Mouse (Mus musculus): ENCODE data around the gene Gm49394.

The Gm49394 gene

GRCm38 (mm10) chr7:142669751-142670625 lies at the start of gene Gm49394:
Gene Gm49394, minus strand, starts transcription at chr7:142669942.
- CTCF ChIA-PET, result interaction anchor here in 2 of 4 experiments (0.6 to 4.7 kb wide), 2 partner anchors 59 to 403 kb away, joined by 3 to 46 read pairs; no protein-coding TSS in a partner anchor
- POLR2A ChIA-PET, result interaction anchor here in 1 of 4 experiments (1.3 kb wide), 1 partner anchor 59 kb away, joined by 6 read pairs; no protein-coding TSS in a partner anchor

- CTCF ChIA-PET, result interaction anchor here (0.5 to 1.4 kb wide), 22 partner anchors 11 to 380 kb away, joined by 3 to 18 read pairs (median 3); no protein-coding TSS in a partner anchor
- POLR2A ChIA-PET, result interaction anchor here in 3 of 4 experiments (0.5 to 0.6 kb wide), 3 partner anchors 58 to 1115 kb away, joined by 3 read pairs; no protein-coding TSS in a partner anchor
Measured at GRCm38 (mm10) chr7:142714783-142715498, 45.2 kb upstream of the Gm49394 start.

- ChIA-PET POLR2A (no interaction called here), CTCF (no interaction called here)
Measured at GRCm38 (mm10) chr7:142706873-142707272, 37.1 kb upstream of the Gm49394 start.

GRCm38 (mm10) chr7:142699334-142699860 lies 29.7 kb upstream of the Gm49394 start:
- CTCF ChIA-PET, result interaction anchor here in 1 of 4 experiments (2.2 kb wide), 1 partner anchor 15 kb away, joined by 5 read pairs; no protein-coding TSS in a partner anchor
- POLR2A ChIA-PET, result no interaction called here

GRCm38 (mm10) chr7:142678611-142679010 lies 8.9 kb upstream of the Gm49394 start:
- CTCF ChIA-PET, result interaction anchor here in 3 of 4 experiments (1.2 to 3.2 kb wide), 4 partner anchors 68 to 197 kb away, joined by 3 to 11 read pairs (median 7); no protein-coding TSS in a partner anchor
- POLR2A ChIA-PET, result interaction anchor here in 1 of 4 experiments (0.6 kb wide), 1 partner anchor 75 kb away, joined by 3 read pairs; no protein-coding TSS in a partner anchor

GRCm38 (mm10) chr7:142675644-142676043 lies 5.9 kb upstream of the Gm49394 start:
- ChIA-PET POLR2A (no interaction called here), CTCF (interaction anchor here (0.6 to 3.3 kb wide), 18 partner anchors 65 to 391 kb away, joined by 3 to 13 read pairs (median 5); no protein-coding TSS in a partner anchor)

- CTCF ChIA-PET, result interaction anchor here (0.6 to 3.3 kb wide), 13 partner anchors 64 to 391 kb away, joined by 3 to 13 read pairs (median 5); no protein-coding TSS in a partner anchor
- POLR2A ChIA-PET, result interaction anchor here in 1 of 4 experiments (1.6 kb wide), 1 partner anchor 64 kb away, joined by 4 read pairs; no protein-coding TSS in a partner anchor
Measured at GRCm38 (mm10) chr7:142675141-142675540, 5.4 kb upstream of the Gm49394 start.

- ChIA-PET CTCF (interaction anchor here (0.6 to 4.7 kb wide), 18 partner anchors 8 to 758 kb away, joined by 3 to 46 read pairs (median 4); no protein-coding TSS in a partner anchor), POLR2A (interaction anchor here in 1 of 4 experiments (1.1 kb wide), 1 partner anchor 302 kb away, joined by 3 read pairs; no protein-coding TSS in a partner anchor)
Measured at GRCm38 (mm10) chr7:142672120-142672519, 2.4 kb upstream of the Gm49394 start.

GRCm38 (mm10) chr7:142671067-142671466 lies 1.3 kb upstream of the Gm49394 start:
- ChIA-PET CTCF (interaction anchor here (0.6 to 4.7 kb wide), 8 partner anchors 60 to 349 kb away, joined by 3 to 46 read pairs (median 6); no protein-coding TSS in a partner anchor), POLR2A (interaction anchor here in 1 of 4 experiments (1.1 to 1.3 kb wide), 2 partner anchors 60 to 301 kb away, joined by 3 to 6 read pairs; no protein-coding TSS in a partner anchor)

GRCm38 (mm10) chr7:142668328-142668727 lies 1.4 kb downstream of the Gm49394 start:
- POLR2A ChIA-PET, result interaction anchor here in 1 of 4 experiments (0.6 kb wide), 2 partner anchors 337 to 900 kb away, joined by 4 to 7 read pairs; no protein-coding TSS in a partner anchor
- CTCF ChIA-PET, result interaction anchor here in 1 of 4 experiments (0.6 kb wide), 1 partner anchor 58 kb away, joined by 4 read pairs; no protein-coding TSS in a partner anchor

- ChIA-PET CTCF (interaction anchor here in 3 of 4 experiments (0.5 to 1.5 kb wide), 4 partner anchors 56 to 409 kb away, joined by 3 to 7 read pairs (median 4); no protein-coding TSS in a partner anchor), POLR2A (interaction anchor here in 1 of 4 experiments (0.6 to 1.0 kb wide), 2 partner anchors 13 to 114 kb away, joined by 3 read pairs; no protein-coding TSS in a partner anchor)
Measured at GRCm38 (mm10) chr7:142667521-142667920, 2.2 kb downstream of the Gm49394 start.

GRCm38 (mm10) chr7:142666659-142667058 lies 3.1 kb downstream of the Gm49394 start, which contains the start of gene Igf2:
Gene Igf2, minus strand, starts transcription at chr7:142666816.
- CTCF ChIA-PET, result interaction anchor here in 2 of 4 experiments (1.3 to 1.5 kb wide), 2 partner anchors 56 to 86 kb away, joined by 4 to 7 read pairs; no protein-coding TSS in a partner anchor
- POLR2A ChIA-PET, result interaction anchor here in 1 of 4 experiments (0.6 kb wide), 1 partner anchor 113 kb away, joined by 3 read pairs; no protein-coding TSS in a partner anchor

- CTCF ChIA-PET, result no interaction called here
- POLR2A ChIA-PET, result no interaction called here
Measured at GRCm38 (mm10) chr7:142666109-142666508, 3.6 kb downstream of the Gm49394 start.

GRCm38 (mm10) chr7:142665364-142665763 lies 4.4 kb downstream of the Gm49394 start:
- ChIA-PET POLR2A (interaction anchor here in 2 of 4 experiments (0.6 kb wide), 2 partner anchors 11 to 193 kb away, joined by 3 to 7 read pairs; no protein-coding TSS in a partner anchor), CTCF (no interaction called here)

GRCm38 (mm10) chr7:142664465-142665029 lies 5.2 kb downstream of the Gm49394 start:
- ChIA-PET POLR2A (interaction anchor here in 2 of 4 experiments (0.6 to 0.7 kb wide), 3 partner anchors 9 to 192 kb away, joined by 3 to 7 read pairs (median 3); no protein-coding TSS in a partner anchor), CTCF (interaction anchor here (0.7 to 1.1 kb wide), 6 partner anchors 53 to 330 kb away, joined by 3 to 6 read pairs (median 3); no protein-coding TSS in a partner anchor)

- POLR2A ChIA-PET, result interaction anchor here in 1 of 4 experiments (0.6 to 0.7 kb wide), 2 partner anchors 8 to 868 kb away, joined by 3 to 4 read pairs; no protein-coding TSS in a partner anchor
- CTCF ChIA-PET, result interaction anchor here (0.7 to 1.1 kb wide), 7 partner anchors 53 to 1205 kb away, joined by 3 to 7 read pairs (median 3); no protein-coding TSS in a partner anchor
Measured at GRCm38 (mm10) chr7:142663931-142664421, 5.8 kb downstream of the Gm49394 start.

- ChIA-PET CTCF (interaction anchor here in 1 of 4 experiments (1.1 kb wide), 1 partner anchor 126 kb away, joined by 6 read pairs; no protein-coding TSS in a partner anchor), POLR2A (interaction anchor here in 1 of 4 experiments (0.7 kb wide), 1 partner anchor 73 kb away, joined by 3 read pairs; no protein-coding TSS in a partner anchor)
Measured at GRCm38 (mm10) chr7:142663151-142663550, 6.6 kb downstream of the Gm49394 start.
